ENCODE assay signal across 9 mouse cellular contexts in genomic region chr3:84355930-84356689, GRCm38 (mm10). TPM values are rescaled to one million over a fixed set of nuclear protein-coding genes. Genes with fewer than 3 reads are reported as not detected.
DNase-seq lines count a peak whose midpoint lies in the region; ATAC-seq lines count a peak whose summit lies in the region.
"Had no signal": no experiment of that assay in that cellular context is flagged by ENCODE, and none has a peak within 500 bp of the region (broad histone marks: within the 10 kb centered on the region; RNA-seq: fewer than 3 reads in every experiment).

No protein-coding gene starts in this region.

- H3K4me1 ChIP-seq in midbrain, embryonic 14.5 days (ENCODE audit: control insufficient read depth, insufficient read depth, low read length): no peaks in the 10 kb centered on the region
- H3K4me1 ChIP-seq in midbrain, embryonic 11.5 days (ENCODE audit: control insufficient read depth, insufficient read depth, low read length): no peaks in the 10 kb centered on the region
- no peaks in the 10 kb centered on the region for H3K4me1 ChIP-seq in hindbrain, embryonic 16.5 days (ENCODE audit: control insufficient read depth, insufficient read depth, low read depth, low read length)
- H3K4me1 ChIP-seq: limb, embryonic 13.5 days had no signal

- H3K4me2 ChIP-seq in midbrain, embryonic 14.5 days (ENCODE audit: low read length): no peak overlapping the region
- no peak overlapping the region for H3K4me2 ChIP-seq in midbrain, embryonic 11.5 days
- H3K4me2 ChIP-seq in hindbrain, embryonic 16.5 days (ENCODE audit: low read length): no peak overlapping the region
- H3K4me2 ChIP-seq: limb, embryonic 13.5 days had no signal

- no peaks in the 10 kb centered on the region for H3K9me3 ChIP-seq in midbrain, embryonic 14.5 days (ENCODE audit: control insufficient read depth, low read length)
- no peaks in the 10 kb centered on the region for H3K9me3 ChIP-seq in midbrain, embryonic 11.5 days (ENCODE audit: control insufficient read depth, low read length)
- H3K9me3 ChIP-seq in hindbrain, embryonic 16.5 days (ENCODE audit: control insufficient read depth, low read length): no peaks in the 10 kb centered on the region
- H3K9me3 ChIP-seq: limb, embryonic 13.5 days had no signal

- 51% methylated on average over 12 of the region's 12 CpGs for WGBS in midbrain, embryonic 14.5 days
- WGBS in midbrain, embryonic 11.5 days: 57% methylated on average over 12 of the region's 12 CpGs
- 48% methylated on average over 12 of the region's 12 CpGs for WGBS in hindbrain, embryonic 16.5 days

- H3K27ac ChIP-seq in midbrain, embryonic 14.5 days (replicated peaks; ENCODE audit: low read depth, low read length): no peak overlapping the region
- no peak overlapping the region for H3K27ac ChIP-seq in midbrain, embryonic 11.5 days (ENCODE audit: low read depth, low read length)
- no peak overlapping the region for H3K27ac ChIP-seq in hindbrain, embryonic 16.5 days (ENCODE audit: low read depth, low read length)
- H3K27ac ChIP-seq: limb, embryonic 13.5 days had no signal

- no peak for ATAC-seq in midbrain, embryonic 14.5 days (ENCODE audit: low FRiP score, low TSS enrichment)
- ATAC-seq in midbrain, embryonic 11.5 days (ENCODE audit: low FRiP score): no peak
- 0 out of 2 replicates have a peak, but pooled peaks have one; percentile 56 for ATAC-seq in hindbrain, embryonic 16.5 days

- no peaks in the 10 kb centered on the region for H3K36me3 ChIP-seq in midbrain, embryonic 14.5 days (ENCODE audit: control insufficient read depth, insufficient read depth, low read length)
- H3K36me3 ChIP-seq in midbrain, embryonic 11.5 days (ENCODE audit: control insufficient read depth, insufficient read depth, low read length): no peaks in the 10 kb centered on the region
- H3K36me3 ChIP-seq in hindbrain, embryonic 16.5 days (ENCODE audit: control insufficient read depth, insufficient read depth, low read length): no peaks in the 10 kb centered on the region
- H3K36me3 ChIP-seq: limb, embryonic 13.5 days had no signal

- peak; percentile 52 for DNase-seq in midbrain, embryonic 14.5 days
- DNase-seq in midbrain, embryonic 11.5 days (ENCODE audit: low spot score, missing footprints): no peak
- peak; percentile 64 to 70 for DNase-seq in adrenal gland, adult 18-20 months (ENCODE audit: low spot score in 2 of 2)
- DNase-seq in frontal cortex, postnatal 10 days (ENCODE audit: low spot score in 2 of 2): peak; percentile 35 to 41
- DNase-seq in liver: peak; percentile 87
- DNase-seq in ovary, postnatal 36 days (ENCODE audit: low spot score): peak; percentile 73
- DNase-seq in cerebellum, adult 9-11 months: no peak

- no peak overlapping the region for H3K4me3 ChIP-seq in midbrain, embryonic 14.5 days (replicated peaks; ENCODE audit: low read depth, low read length)
- no peak overlapping the region for H3K4me3 ChIP-seq in midbrain, embryonic 11.5 days (ENCODE audit: low read depth, low read length)
- H3K4me3 ChIP-seq in hindbrain, embryonic 16.5 days (ENCODE audit: low read length): no peak overlapping the region
- H3K4me3 ChIP-seq: limb, embryonic 13.5 days had no signal

- H3K9ac ChIP-seq in midbrain, embryonic 14.5 days (replicated peaks; ENCODE audit: low read length): no peak overlapping the region
- no peak overlapping the region for H3K9ac ChIP-seq in midbrain, embryonic 11.5 days (ENCODE audit: low read length)
- H3K9ac ChIP-seq in hindbrain, embryonic 16.5 days (ENCODE audit: low read depth, low read length): no peak overlapping the region
- H3K9ac ChIP-seq: limb, embryonic 13.5 days had no signal

- no peaks in the 10 kb centered on the region for H3K27me3 ChIP-seq in midbrain, embryonic 14.5 days (ENCODE audit: control insufficient read depth, insufficient read depth, low read length)
- H3K27me3 ChIP-seq in midbrain, embryonic 11.5 days (ENCODE audit: control insufficient read depth, insufficient read depth, low read length): no peaks in the 10 kb centered on the region
- H3K27me3 ChIP-seq in hindbrain, embryonic 16.5 days (replicated peaks; ENCODE audit: control insufficient read depth, insufficient read depth, low read length): no peaks in the 10 kb centered on the region
- H3K27me3 ChIP-seq: limb, embryonic 13.5 days had no signal

RNA-seq across cellular contexts. Expression of gene Trim2, which starts 49.4 kb away (rescaled TPM):
- polyA plus RNA-seq in midbrain, embryonic 14.5 days (2014; fragmentation: Nextera tagmentation; extraction: Ambion mirVana): 144 and 154 TPM in 2 replicates
- polyA plus RNA-seq in midbrain, embryonic 11.5 days (2014; fragmentation: Nextera tagmentation; extraction: Ambion mirVana): 128 and 137 TPM in 2 replicates
- 10 to 100 TPM; 29.2 to 88.9 TPM for total RNA-seq in adrenal gland, adult 18-20 months (2021)
- 151 and 154 TPM in 2 replicates for polyA plus RNA-seq in hindbrain, embryonic 16.5 days (2015; fragmentation: Nextera tagmentation; extraction: Ambion mirVana)

Comparison
In these comparisons a context has a peak if more than half of its experiments do, and no peak if none do; other contexts are left out.
1. DNase-seq: peak in midbrain, embryonic 14.5 days (single experiment), adrenal gland, adult 18-20 months (2 of 2), frontal cortex, postnatal 10 days (2 of 2), liver (single experiment) and ovary, postnatal 36 days (single experiment); none in midbrain, embryonic 11.5 days (single experiment) and cerebellum, adult 9-11 months (single experiment).